Mouse (Mus musculus) neural tube, embryonic 12.5 days (tissue): ENCODE results near the gene Zfp365. TPM values are rescaled to one million over a fixed set of nuclear protein-coding genes. Genes with fewer than 3 reads are reported as not detected.

ENCODE experiments used
- polyA plus RNA-seq: library from polyadenylated mRNA; unstranded; fragments of >200 nt; fragmentation: Nextera tagmentation; extraction: Ambion mirVana; gene quantifications from 2 replicates; pipeline ENCODE4 v1.2.1, GENCODE M21; 2016

Zfp365 gene
- polyA plus RNA-seq, 1 experiment from 2014 or later, result 1.6 TPM

Other genes with a start within 250 kb of the Zfp365 start
- 12.0 and 12.8 TPM in 2 replicates for gene Rtkn2, start 66.9 kb upstream of the Zfp365 start, polyA plus RNA-seq